Mouse (Mus musculus) spleen, adult 2 months (tissue): ENCODE results near the gene Gm28051.

Source experiments
- CTCF ChIP-seq: fragments of 200-500 bp; IDR thresholded peaks from 2 replicates; pipeline ENCODE4 v1.5.1; 2011; ENCODE audit warnings: mild to moderate bottlenecking, inconsistent platforms; ENCODE audit not compliant: insufficient read depth, insufficient read length, insufficient replicate concordance; ENCODE audit errors: extremely low read depth
- POLR2A ChIP-seq: fragments of 200-500 bp; IDR thresholded peaks from 2 replicates; pipeline ENCODE4 v1.6.1; 2011; ENCODE audit warnings: low read depth, low read length, inconsistent platforms

GRCm38 (mm10) chr12:102696635-102697354, 60.8 kb downstream of the Gm28051 start:
- no peak for TF ChIP-seq CTCF
- TF ChIP-seq POLR2A = no peak
